Mouse (Mus musculus) heart, embryonic 15.5 days (tissue): ENCODE data around the gene Krtap19-9b. TPM values are rescaled to one million over a fixed set of nuclear protein-coding genes. Genes with fewer than 3 reads are reported as not detected.

ENCODE experiments used
- ATAC-seq: fragments of 200-750 bp; cut with Nextera tagmentation; replicated peaks from 2 replicates; pipeline ENCODE4 v1.8.0; 2017; ENCODE audit warnings: low read depth, moderate TSS enrichment; ENCODE audit not compliant: insufficient number of reproducible peaks, insufficient read depth, low FRiP score
- H3K27ac ChIP-seq: fragments of 300-500 bp; sonication (generic); 2 replicates; pipeline ENCODE4 v1.5.1; 2015; ENCODE audit warnings: mild to moderate bottlenecking, inconsistent platforms
- H3K27me3 ChIP-seq: fragments of 300-500 bp; sonication (generic); 2 replicates; pipeline ENCODE4 v1.6.1; 2015; ENCODE audit warnings: inconsistent platforms
- H3K36me3 ChIP-seq: fragments of 300-500 bp; sonication (generic); 2 replicates; pipeline ENCODE4 v1.6.1; 2015; ENCODE audit warnings: mild to moderate bottlenecking, inconsistent platforms
- H3K4me1 ChIP-seq: fragments of 300-500 bp; sonication (generic); replicated peaks from 2 replicates; pipeline ENCODE4 v1.6.1; 2015; ENCODE audit warnings: inconsistent platforms
- H3K4me2 ChIP-seq: fragments of 300-500 bp; sonication (generic); 2 replicates; pipeline ENCODE4 v1.6.1; 2015; ENCODE audit warnings: inconsistent platforms, mild to moderate bottlenecking, moderate library complexity
- H3K4me3 ChIP-seq: fragments of 300-500 bp; sonication (generic); 2 replicates; pipeline ENCODE4 v1.5.1; 2015; ENCODE audit warnings: mild to moderate bottlenecking, inconsistent platforms
- H3K9ac ChIP-seq: fragments of 300-500 bp; sonication (generic); 2 replicates; pipeline ENCODE4 v1.6.1; 2015; ENCODE audit warnings: mild to moderate bottlenecking, inconsistent platforms
- H3K9me3 ChIP-seq: fragments of 300-500 bp; sonication (generic); replicated peaks from 2 replicates; pipeline ENCODE4 v1.6.1; 2016; ENCODE audit warnings: inconsistent platforms
- WGBS: fragments of 180-500 bp; shearing (Covaris S2); methylation state at CpG from one replicate; pipeline ENCODE4 v1.1.7; 2015; ENCODE audit warnings: mixed read lengths; 5-methylcytosine and 5-hydroxymethylcytosine counted together
- polyA plus RNA-seq: library from polyadenylated mRNA; unstranded; fragments of >200 nt; fragmentation: Nextera tagmentation; extraction: Ambion mirVana; gene quantifications from 2 replicates; pipeline ENCODE4 v1.2.1, GENCODE M21; 2015

Krtap19-9b gene
- polyA plus RNA-seq = not detected in 2 replicates

DNA sequence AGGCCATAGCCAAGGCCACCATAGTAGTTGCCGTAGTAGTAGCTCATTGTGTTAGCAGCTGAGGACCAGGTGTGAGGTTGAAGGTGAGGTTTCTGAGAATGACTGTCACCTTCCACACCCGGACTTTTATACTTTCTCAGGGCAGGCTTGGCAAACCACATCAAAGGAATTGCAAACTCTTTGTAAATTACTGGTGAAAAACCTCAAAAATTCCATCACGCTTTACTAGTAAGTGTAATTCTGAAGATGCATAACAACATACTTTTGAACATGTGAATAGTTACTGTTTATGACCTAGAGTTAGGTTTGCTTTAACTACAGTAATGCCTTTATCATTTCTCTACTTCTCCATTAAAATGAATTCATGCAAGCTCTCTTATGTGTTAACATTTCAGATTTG, at the start of gene Krtap19-9b:
Gene Krtap19-9b, minus strand, starts transcription at position 101 of the 400 bp plus-strand sequence.
- no peak within 1 kb of the TSS for H3K4me2 ChIP-seq
- H3K9ac ChIP-seq = no peak within 1 kb of the TSS
- no peaks in the 10 kb centered on the region for H3K36me3 ChIP-seq
- no peak within 1 kb of the TSS for H3K27ac ChIP-seq
- no peak within 1 kb of the TSS for H3K4me3 ChIP-seq
- ATAC-seq = no peak
- WGBS = 80% methylated on average over 3 of the region's 3 CpGs
- H3K4me1 ChIP-seq = no peaks in the 10 kb centered on the region
- no peaks in the 10 kb centered on the region for H3K9me3 ChIP-seq
- H3K27me3 ChIP-seq = no peaks in the 10 kb centered on the region

GRCm38 (mm10) chr16:88962773-88963172, 30.7 kb upstream of the Krtap19-9b start, which contains the start of gene Krtap16-3:
Krtap16-3 (minus strand) TSS chr16:88962873.
- no peaks in the 10 kb centered on the region for H3K36me3 ChIP-seq
- no peaks in the 10 kb centered on the region for H3K27me3 ChIP-seq
- no peak for ATAC-seq

GRCm38 (mm10) chr16:88941106-88941505, 9.0 kb upstream of the Krtap19-9b start:
- H3K4me3 ChIP-seq = no peak overlapping the region
- ATAC-seq = no peak
- no peak overlapping the region for H3K27ac ChIP-seq
- H3K9ac ChIP-seq = no peak overlapping the region
- H3K4me1 ChIP-seq = no peaks in the 10 kb centered on the region
- 82% methylated on average over 6 of the region's 6 CpGs for WGBS
- no peaks in the 10 kb centered on the region for H3K9me3 ChIP-seq
- no peaks in the 10 kb centered on the region for H3K36me3 ChIP-seq
- no peak overlapping the region for H3K4me2 ChIP-seq
- H3K27me3 ChIP-seq = no peaks in the 10 kb centered on the region

More at GRCm38 (mm10) chr16:88962773-88963172, 30.7 kb upstream of the Krtap19-9b start, which contains the start of gene Krtap16-3:
- no peaks in the 10 kb centered on the region for H3K9me3 ChIP-seq
- H3K4me2 ChIP-seq = no peak within 1 kb of the TSS
- no peak within 1 kb of the TSS for H3K4me3 ChIP-seq
- H3K9ac ChIP-seq = no peak within 1 kb of the TSS
- no peaks in the 10 kb centered on the region for H3K4me1 ChIP-seq
- H3K27ac ChIP-seq = no peak within 1 kb of the TSS
- 83% methylated on average over 7 of the region's 7 CpGs for WGBS

DNA sequence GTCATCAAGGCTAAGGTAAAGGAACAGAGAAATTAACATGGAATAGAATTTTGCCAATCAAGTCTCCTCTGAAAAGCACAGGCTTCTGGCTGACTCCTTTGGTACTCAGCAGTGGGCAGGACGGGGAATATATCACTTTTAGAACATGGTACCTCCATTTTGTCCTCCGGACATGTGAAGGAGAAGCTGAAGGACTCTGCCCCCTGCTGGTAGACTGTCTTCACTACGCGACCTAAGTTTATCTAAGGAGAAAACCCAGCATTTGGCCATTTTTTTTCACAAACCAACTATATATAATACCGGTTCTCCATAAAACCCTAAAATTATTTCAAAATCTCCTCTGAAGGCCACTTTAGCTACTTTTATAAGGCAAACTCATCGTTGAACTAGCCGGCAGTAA, 6.2 kb upstream of the Krtap19-9b start:
- Histone ChIP-seq H3K9me3 (no peaks in the 10 kb centered on the region), H3K4me2 (no peak overlapping the region), H3K27ac (no peak overlapping the region), H3K36me3 (no peaks in the 10 kb centered on the region), H3K4me1 (no peaks in the 10 kb centered on the region), H3K9ac (no peak overlapping the region), H3K27me3 (no peaks in the 10 kb centered on the region), H3K4me3 (no peak overlapping the region)
- no peak for ATAC-seq
- WGBS = 68% methylated on average over 7 of the region's 7 CpGs

DNA sequence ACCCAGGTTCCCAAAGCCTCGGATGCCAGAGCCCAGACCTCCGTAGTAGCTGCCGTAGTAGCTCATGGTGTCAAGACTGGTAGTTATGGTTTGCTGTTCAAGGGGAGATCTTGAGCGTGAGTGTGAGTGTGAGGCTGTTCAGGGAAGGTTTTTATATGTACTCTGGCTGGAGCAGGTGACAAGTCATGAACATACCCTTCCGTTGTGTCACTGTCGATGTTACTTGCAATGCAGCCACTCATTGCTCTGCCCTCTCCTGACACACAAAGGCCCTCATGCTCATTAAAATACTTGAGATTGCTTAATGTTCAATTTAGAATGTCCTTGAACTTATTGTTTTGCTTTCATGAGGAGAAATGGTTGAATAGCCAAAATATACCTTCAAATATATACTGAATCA, 35.7 kb downstream of the Krtap19-9b start, which contains the start of gene Krtap19-5:
Gene Krtap19-5, minus strand, starts transcription at position 101 of the 400 bp plus-strand sequence.
- Histone ChIP-seq H3K4me1 (no peaks in the 10 kb centered on the region), H3K27me3 (no peaks in the 10 kb centered on the region), H3K27ac (no peak within 1 kb of the TSS), H3K36me3 (no peaks in the 10 kb centered on the region), H3K4me3 (no peak within 1 kb of the TSS), H3K9me3 (no peaks in the 10 kb centered on the region), H3K9ac (no peak within 1 kb of the TSS), H3K4me2 (no peak within 1 kb of the TSS)
- 85% methylated on average over 6 of the region's 6 CpGs for WGBS
- ATAC-seq = no peak

- Histone ChIP-seq H3K4me3 (no peak overlapping the region), H3K4me2 (no peak overlapping the region), H3K27ac (no peak overlapping the region), H3K9me3 (no peaks in the 10 kb centered on the region), H3K27me3 (no peaks in the 10 kb centered on the region), H3K36me3 (no peaks in the 10 kb centered on the region), H3K9ac (no peak overlapping the region), H3K4me1 (no peaks in the 10 kb centered on the region)
- WGBS = 76% methylated on average over 6 of the region's 6 CpGs
- ATAC-seq = no peak
Observed at GRCm38 (mm10) chr16:88886870-88887269, 45.2 kb downstream of the Krtap19-9b start.

DNA sequence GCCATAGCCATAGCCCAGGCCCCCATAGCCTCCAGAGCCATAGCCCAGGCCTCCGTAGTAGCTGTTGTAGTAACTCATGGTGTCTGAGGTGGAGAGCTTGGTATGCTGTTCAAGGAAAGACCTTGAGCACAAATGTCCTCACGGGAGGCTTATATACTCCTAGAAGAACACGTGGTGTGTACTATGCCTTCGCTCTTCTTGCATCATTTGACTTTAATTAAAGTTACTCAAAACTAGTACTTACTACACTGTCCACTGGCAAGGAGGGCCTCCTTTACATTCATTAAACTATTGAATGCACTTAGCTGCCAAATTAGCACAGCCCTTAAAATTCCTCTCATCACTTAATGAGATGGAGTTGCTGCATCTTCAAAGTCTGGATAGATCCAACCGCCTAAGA, 47.1 kb downstream of the Krtap19-9b start, which contains the start of gene Krtap19-4:
Gene Krtap19-4, minus strand, starts transcription at position 101 of the 400 bp plus-strand sequence.
- no peak within 1 kb of the TSS for H3K27ac ChIP-seq
- H3K4me1 ChIP-seq = no peaks in the 10 kb centered on the region
- no peak within 1 kb of the TSS for H3K4me2 ChIP-seq
- 79% methylated on average over 5 of the region's 5 CpGs for WGBS
- H3K9me3 ChIP-seq = no peaks in the 10 kb centered on the region
- no peak for ATAC-seq
- H3K9ac ChIP-seq = no peak within 1 kb of the TSS
- H3K27me3 ChIP-seq = no peaks in the 10 kb centered on the region
- no peak within 1 kb of the TSS for H3K4me3 ChIP-seq
- H3K36me3 ChIP-seq = no peaks in the 10 kb centered on the region

Other genes with a start within 250 kb of the Krtap19-9b start
- not detected in 2 replicates for gene 2310061N02Rik, start 224.3 kb downstream of the Krtap19-9b start, polyA plus RNA-seq
- gene Krtap13-1, start 203.4 kb downstream of the Krtap19-9b start, polyA plus RNA-seq = not detected in 2 replicates
- gene Krtap13, start 180.6 kb downstream of the Krtap19-9b start, polyA plus RNA-seq = not detected in 2 replicates
- gene 2310034C09Rik, start 173.4 kb downstream of the Krtap19-9b start, polyA plus RNA-seq = not detected in 2 replicates
- gene 2310057N15Rik, start 158.1 kb downstream of the Krtap19-9b start, polyA plus RNA-seq = not detected in 2 replicates
- gene Gm5965, start 154.4 kb downstream of the Krtap19-9b start, polyA plus RNA-seq = not detected in 2 replicates
- not detected in 2 replicates for gene Gm20741, start 120.0 kb downstream of the Krtap19-9b start, polyA plus RNA-seq
- not detected in 2 replicates for gene Krtap15, start 112.0 kb downstream of the Krtap19-9b start, polyA plus RNA-seq
- gene Krtap14, start 106.1 kb downstream of the Krtap19-9b start, polyA plus RNA-seq = not detected in 2 replicates
- not detected in 2 replicates for gene Krtap19-1, start 62.9 kb downstream of the Krtap19-9b start, polyA plus RNA-seq
- not detected in 2 replicates for gene Krtap19-2, start 58.0 kb downstream of the Krtap19-9b start, polyA plus RNA-seq
- not detected in 2 replicates for gene Krtap19-3, start 54.2 kb downstream of the Krtap19-9b start, polyA plus RNA-seq
- gene Krtap19-4, start 47.2 kb downstream of the Krtap19-9b start, polyA plus RNA-seq = not detected in 2 replicates
- not detected in 2 replicates for gene Krtap19-5, start 35.8 kb downstream of the Krtap19-9b start, polyA plus RNA-seq
- gene Krtap16-3, start 30.6 kb upstream of the Krtap19-9b start, polyA plus RNA-seq = not detected in 2 replicates
- not detected in 2 replicates for gene Krtap22-2, start 78.5 kb upstream of the Krtap19-9b start, polyA plus RNA-seq
- gene Gm10229, start 83.0 kb upstream of the Krtap19-9b start, polyA plus RNA-seq = not detected in 2 replicates
- not detected in 2 replicates for gene Krtap6-1, start 99.4 kb upstream of the Krtap19-9b start, polyA plus RNA-seq
- gene Gm10228, start 109.2 kb upstream of the Krtap19-9b start, polyA plus RNA-seq = not detected in 2 replicates
- gene Krtap6-5, start 115.6 kb upstream of the Krtap19-9b start, polyA plus RNA-seq = not detected in 2 replicates
- not detected in 2 replicates for gene 1110025L11Rik, start 131.7 kb upstream of the Krtap19-9b start, polyA plus RNA-seq
- not detected in 2 replicates for gene Krtap6-3, start 151.8 kb upstream of the Krtap19-9b start, polyA plus RNA-seq
- gene Gm6358, start 208.6 kb upstream of the Krtap19-9b start, polyA plus RNA-seq = not detected in 2 replicates
- gene Gm10061, start 218.8 kb upstream of the Krtap19-9b start, polyA plus RNA-seq = not detected in 2 replicates
- gene Gm9789, start 225.7 kb upstream of the Krtap19-9b start, polyA plus RNA-seq = not detected in 2 replicates
- gene Gm7735, start 237.2 kb upstream of the Krtap19-9b start, polyA plus RNA-seq = not detected in 2 replicates
- gene 1110057P08Rik, start 242.5 kb upstream of the Krtap19-9b start, polyA plus RNA-seq = not detected in 2 replicates